Mouse (Mus musculus) lung, postnatal 0 days (tissue): ENCODE measurements at regions not wholly inside any gene's neighbourhood (a gene's known extent, or its start where the extent isn't known, plus 50 kb on each side); places are given as distances from the start of the nearest gene placed in this dataset.

ENCODE experiments used
- ATAC-seq: fragments of 200-750 bp; cut with Nextera tagmentation; 2 replicates; pipeline ENCODE4 v1.8.0; 2017; ENCODE audit warnings: moderate library complexity
- DNase-seq: peaks from one replicate; pipeline ENCODE4 v3.0.0-alpha.2; 2016; ENCODE audit warnings: low spot score
- H3K27ac ChIP-seq: fragments of 300-500 bp; sonication (generic); 2 replicates; pipeline ENCODE4 v1.5.1; 2014; ENCODE audit warnings: antibody characterized with exemption, mild to moderate bottlenecking, low read length, mixed read lengths
- H3K27me3 ChIP-seq: fragments of 300-500 bp; sonication (generic); replicated peaks from 2 replicates; pipeline ENCODE4 v1.6.1; 2014; ENCODE audit warnings: low read length, mixed read lengths; ENCODE audit not compliant: insufficient read depth
- H3K36me3 ChIP-seq: fragments of 300-500 bp; sonication (generic); 2 replicates; pipeline ENCODE4 v1.6.1; 2014; ENCODE audit warnings: low read length, mixed read lengths; ENCODE audit not compliant: insufficient read depth
- H3K4me1 ChIP-seq: fragments of 300-500 bp; sonication (generic); 2 replicates; pipeline ENCODE4 v1.6.1; 2014; ENCODE audit warnings: antibody characterized with exemption, low read depth, low read length, mixed read lengths; ENCODE audit not compliant: insufficient read depth
- H3K4me2 ChIP-seq: fragments of 300-500 bp; sonication (generic); replicated peaks from 2 replicates; pipeline ENCODE4 v1.6.1; 2014; ENCODE audit warnings: low read depth, mild to moderate bottlenecking, low read length, moderate library complexity, mixed read lengths
- H3K4me3 ChIP-seq: fragments of 300-500 bp; sonication (generic); 2 replicates; pipeline ENCODE4 v1.5.1; 2014; ENCODE audit warnings: low read depth, low read length
- H3K9ac ChIP-seq: fragments of 300-500 bp; sonication (generic); replicated peaks from 2 replicates; pipeline ENCODE4 v1.6.1; 2014; ENCODE audit warnings: low read depth, mild to moderate bottlenecking
- H3K9me3 ChIP-seq: fragments of 300-500 bp; sonication (generic); 2 replicates; pipeline ENCODE4 v1.6.1; 2016; ENCODE audit warnings: low read length, mixed read lengths
- CTCF ChIP-seq: IDR thresholded peaks from 2 replicates; pipeline ENCODE4 v1.5.1; 2016; ENCODE audit warnings: antibody characterized with exemption, mild to moderate bottlenecking
- EP300 ChIP-seq: IDR thresholded peaks from 2 replicates; pipeline ENCODE4 v1.6.1; 2016; ENCODE audit warnings: antibody characterized with exemption, mild to moderate bottlenecking, control low read depth
- WGBS: fragments of 180-500 bp; shearing (Covaris S2); extraction: QIAGEN DNeasy Blood & Tissue Kit; methylation state at CpG from one replicate; pipeline ENCODE4 v1.1.7; 2014; 5-methylcytosine and 5-hydroxymethylcytosine counted together

GRCm38 (mm10) chr1:143173836-143174235, 466.6 kb upstream of the B3galt2 start:
- H3K27me3 ChIP-seq, result no peaks in the 10 kb centered on the region
- H3K36me3 ChIP-seq, result no peaks in the 10 kb centered on the region
- no peak overlapping the region for H3K9ac ChIP-seq
- ATAC-seq, result no peak
- TF ChIP-seq EP300 (no peak), CTCF (no peak)
- H3K9me3 ChIP-seq, result no peaks in the 10 kb centered on the region
- no peak overlapping the region for H3K4me3 ChIP-seq
- no peaks in the 10 kb centered on the region for H3K4me1 ChIP-seq
- no peak overlapping the region for H3K27ac ChIP-seq
- no peak overlapping the region for H3K4me2 ChIP-seq
- no peak for DNase-seq
- 80% methylated on average over 2 of the region's 2 CpGs for WGBS

- Histone ChIP-seq H3K4me3 (no peak overlapping the region), H3K27ac (no peak overlapping the region), H3K27me3 (no peaks in the 10 kb centered on the region), H3K9me3 (no peaks in the 10 kb centered on the region), H3K36me3 (no peaks in the 10 kb centered on the region), H3K9ac (no peak overlapping the region), H3K4me1 (no peaks in the 10 kb centered on the region), H3K4me2 (no peak overlapping the region)
- DNase-seq, result no peak
- ATAC-seq, result no peak
- WGBS, result 65% methylated on average over 3 of the region's 3 CpGs
- TF ChIP-seq CTCF (no peak), EP300 (no peak)
Observed at GRCm38 (mm10) chr1:143192167-143192793, 448.2 kb upstream of the B3galt2 start.

- no peaks in the 10 kb centered on the region for H3K4me1 ChIP-seq
- no peak overlapping the region for H3K4me2 ChIP-seq
- no peaks in the 10 kb centered on the region for H3K36me3 ChIP-seq
- ATAC-seq, result no peak
- DNase-seq, result no peak
- H3K27me3 ChIP-seq, result no peaks in the 10 kb centered on the region
- WGBS, result 66% methylated on average over 4 of the region's 4 CpGs
- H3K27ac ChIP-seq, result no peak overlapping the region
- TF ChIP-seq CTCF, result no peak
- no peak for TF ChIP-seq EP300
- no peak overlapping the region for H3K9ac ChIP-seq
- no peak overlapping the region for H3K4me3 ChIP-seq
- no peaks in the 10 kb centered on the region for H3K9me3 ChIP-seq
Observed at GRCm38 (mm10) chr1:143200213-143200889, 440.1 kb upstream of the B3galt2 start.

GRCm38 (mm10) chr1:143200971-143201370, 439.5 kb upstream of the B3galt2 start:
- Histone ChIP-seq H3K36me3 (no peaks in the 10 kb centered on the region), H3K27me3 (no peaks in the 10 kb centered on the region), H3K9me3 (no peaks in the 10 kb centered on the region), H3K4me3 (no peak overlapping the region), H3K4me2 (no peak overlapping the region), H3K9ac (no peak overlapping the region), H3K4me1 (no peaks in the 10 kb centered on the region), H3K27ac (no peak overlapping the region)
- ATAC-seq (no peak), DNase-seq (no peak)
- TF ChIP-seq EP300, result no peak
- TF ChIP-seq CTCF, result no peak
- WGBS, result 77% methylated on average over 5 of the region's 5 CpGs

GRCm38 (mm10) chr1:143202182-143202581, 438.3 kb upstream of the B3galt2 start:
- ATAC-seq (no peak), DNase-seq (no peak)
- H3K36me3 ChIP-seq, result no peaks in the 10 kb centered on the region
- H3K27ac ChIP-seq, result no peak overlapping the region
- H3K4me1 ChIP-seq, result no peaks in the 10 kb centered on the region
- H3K9ac ChIP-seq, result no peak overlapping the region
- no peaks in the 10 kb centered on the region for H3K27me3 ChIP-seq
- no peak overlapping the region for H3K4me2 ChIP-seq
- no peak overlapping the region for H3K4me3 ChIP-seq
- WGBS, result 69% methylated on average over 3 of the region's 3 CpGs
- no peak for TF ChIP-seq EP300
- H3K9me3 ChIP-seq, result no peaks in the 10 kb centered on the region

- no peak overlapping the region for H3K4me3 ChIP-seq
- H3K9me3 ChIP-seq, result no peaks in the 10 kb centered on the region
- no peaks in the 10 kb centered on the region for H3K36me3 ChIP-seq
- no peak for ATAC-seq
- no peak for DNase-seq
- no peaks in the 10 kb centered on the region for H3K27me3 ChIP-seq
- H3K4me2 ChIP-seq, result no peak overlapping the region
- TF ChIP-seq CTCF (no peak), EP300 (no peak)
- no peak overlapping the region for H3K9ac ChIP-seq
- no peak overlapping the region for H3K27ac ChIP-seq
- H3K4me1 ChIP-seq, result no peaks in the 10 kb centered on the region
Observed at GRCm38 (mm10) chr1:143204070-143204469, 436.4 kb upstream of the B3galt2 start.
